Mouse (Mus musculus): ENCODE data around the gene Prkci.

Prkci gene

DNA sequence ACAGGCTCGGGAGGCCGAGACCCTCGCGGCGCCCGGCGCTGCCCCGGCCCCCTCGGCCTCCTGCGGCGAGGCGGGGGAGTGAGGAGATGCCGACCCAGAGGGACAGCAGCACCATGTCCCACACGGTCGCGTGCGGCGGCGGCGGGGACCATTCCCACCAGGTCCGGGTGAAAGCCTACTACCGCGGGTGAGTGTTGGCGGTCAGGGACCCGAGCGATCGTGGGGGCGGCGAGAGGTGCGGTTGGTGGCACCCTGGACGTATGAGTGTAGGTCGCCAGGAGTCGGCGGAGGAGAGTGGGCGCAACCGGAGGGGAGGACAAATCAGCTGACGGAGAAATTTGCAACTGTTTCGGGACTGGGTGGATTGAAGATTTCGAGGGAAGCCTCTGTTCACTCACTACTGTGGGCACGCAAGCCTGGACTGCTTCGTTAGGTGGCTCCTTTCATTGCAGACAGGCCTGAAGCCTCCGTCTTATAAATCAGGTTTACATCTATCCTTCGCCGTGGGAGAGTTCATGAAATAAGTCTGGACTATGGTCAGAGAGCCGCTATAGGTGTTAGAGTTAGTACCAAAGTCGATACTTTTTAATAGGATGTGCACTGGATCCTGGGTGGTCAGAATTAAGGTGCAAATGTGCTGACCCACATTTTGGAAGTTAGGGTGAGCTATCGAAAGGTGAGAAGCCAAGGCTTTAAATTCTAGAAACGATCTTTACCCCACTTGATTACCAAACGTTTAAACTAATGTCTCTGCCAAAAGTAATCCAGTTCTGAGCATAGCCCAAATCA, 546 bp downstream of the Prkci start:
- no peak for DNase-seq

DNA sequence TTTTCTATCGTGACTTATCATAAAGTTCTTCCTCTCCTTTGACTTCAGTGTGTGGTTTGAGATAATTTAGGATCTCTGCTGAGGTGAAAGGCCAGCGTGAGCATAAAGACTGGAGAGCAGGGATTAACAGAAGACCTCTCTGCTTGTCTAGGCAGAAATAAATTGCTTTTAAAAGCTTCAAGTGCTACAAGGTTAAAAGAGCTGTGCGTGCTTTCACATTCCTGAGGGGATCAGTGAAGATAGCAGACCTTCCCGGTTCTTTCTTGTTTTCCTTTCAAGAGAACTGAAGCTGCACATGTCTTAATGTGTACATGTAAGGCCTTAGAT, 1.1 kb downstream of the Prkci start:
- no peak for DNase-seq

DNA sequence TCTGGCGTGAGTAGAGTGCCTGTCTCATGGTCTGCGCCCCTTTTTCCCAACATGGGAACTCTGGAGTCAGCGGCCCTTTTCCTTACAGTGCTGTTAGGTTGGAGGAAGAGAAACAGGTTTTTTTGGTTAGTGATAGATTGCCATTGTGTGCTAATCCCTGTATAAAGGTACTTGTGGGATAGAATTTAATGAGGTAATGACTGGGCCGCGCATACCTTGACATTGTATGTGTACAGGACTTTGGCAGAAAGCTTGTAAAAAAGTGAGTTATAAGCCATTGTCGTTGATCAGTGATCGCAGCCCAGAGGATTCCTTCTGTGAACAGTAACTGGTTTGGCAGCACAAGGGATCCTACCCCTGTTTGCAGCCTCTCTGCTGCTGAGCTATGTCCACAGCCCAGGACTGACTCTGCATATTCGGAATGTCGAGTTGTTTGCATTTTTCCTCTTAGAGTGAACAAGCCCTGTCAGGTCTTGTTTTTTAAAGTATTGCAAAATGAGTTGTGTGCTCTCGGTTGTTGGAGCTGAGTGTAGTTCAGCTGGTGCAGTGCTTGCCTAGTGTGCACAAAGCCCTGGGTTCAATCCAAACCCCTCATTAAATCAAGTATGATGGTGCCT, 4.0 kb downstream of the Prkci start:
- DNase-seq, result no peak

DNA sequence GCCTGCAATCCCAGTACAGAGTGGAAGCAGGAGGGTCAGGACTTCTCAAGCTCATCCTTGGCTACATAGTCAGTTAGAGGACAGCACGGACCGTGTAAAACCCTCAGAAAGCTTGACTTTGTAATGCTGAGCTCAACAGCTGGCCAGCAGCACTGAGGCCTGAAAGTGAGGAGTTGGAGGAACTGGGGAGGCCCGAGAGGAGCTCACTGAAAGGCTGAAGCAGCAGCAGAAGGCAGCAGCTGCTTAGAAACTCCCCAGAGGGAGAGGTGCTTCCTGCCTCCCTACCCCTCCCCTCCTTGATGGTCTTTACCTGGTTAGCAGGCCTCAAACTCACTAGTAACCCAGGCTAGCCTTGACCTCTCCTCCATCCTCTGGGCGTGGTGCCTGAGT, 4.5 kb downstream of the Prkci start:
- DNase-seq, result peak; percentile 25

DNA sequence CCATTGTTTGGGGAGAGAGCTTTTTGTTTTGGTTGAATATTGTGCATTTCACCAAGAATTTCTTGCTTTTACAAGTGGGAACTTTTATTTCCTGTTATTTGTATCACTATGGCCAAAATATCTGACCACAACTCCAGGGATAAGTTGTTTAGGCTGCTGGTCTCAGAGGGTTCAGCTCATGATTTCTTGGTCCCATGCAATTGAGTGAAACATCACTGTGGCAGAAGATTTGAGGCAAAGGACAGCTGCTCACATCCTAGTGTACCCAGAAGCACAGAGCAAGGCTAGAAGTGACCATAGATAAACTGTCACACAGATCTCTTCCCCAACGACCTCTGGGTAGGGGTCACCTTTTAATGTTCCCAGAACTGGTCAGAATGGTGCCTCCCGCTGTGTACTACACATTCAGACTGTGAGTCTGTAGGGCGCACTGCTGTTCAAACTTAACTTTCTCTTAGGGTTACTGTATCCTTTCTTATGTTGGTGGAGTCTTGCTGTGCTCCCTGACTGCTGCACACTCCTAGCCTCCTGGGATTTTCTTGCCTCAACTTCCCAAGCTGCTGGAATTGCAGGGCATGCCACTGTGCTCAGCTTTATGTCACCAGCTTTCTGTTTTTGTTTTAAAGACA, 5.6 kb downstream of the Prkci start:
- no peak for DNase-seq

DNA sequence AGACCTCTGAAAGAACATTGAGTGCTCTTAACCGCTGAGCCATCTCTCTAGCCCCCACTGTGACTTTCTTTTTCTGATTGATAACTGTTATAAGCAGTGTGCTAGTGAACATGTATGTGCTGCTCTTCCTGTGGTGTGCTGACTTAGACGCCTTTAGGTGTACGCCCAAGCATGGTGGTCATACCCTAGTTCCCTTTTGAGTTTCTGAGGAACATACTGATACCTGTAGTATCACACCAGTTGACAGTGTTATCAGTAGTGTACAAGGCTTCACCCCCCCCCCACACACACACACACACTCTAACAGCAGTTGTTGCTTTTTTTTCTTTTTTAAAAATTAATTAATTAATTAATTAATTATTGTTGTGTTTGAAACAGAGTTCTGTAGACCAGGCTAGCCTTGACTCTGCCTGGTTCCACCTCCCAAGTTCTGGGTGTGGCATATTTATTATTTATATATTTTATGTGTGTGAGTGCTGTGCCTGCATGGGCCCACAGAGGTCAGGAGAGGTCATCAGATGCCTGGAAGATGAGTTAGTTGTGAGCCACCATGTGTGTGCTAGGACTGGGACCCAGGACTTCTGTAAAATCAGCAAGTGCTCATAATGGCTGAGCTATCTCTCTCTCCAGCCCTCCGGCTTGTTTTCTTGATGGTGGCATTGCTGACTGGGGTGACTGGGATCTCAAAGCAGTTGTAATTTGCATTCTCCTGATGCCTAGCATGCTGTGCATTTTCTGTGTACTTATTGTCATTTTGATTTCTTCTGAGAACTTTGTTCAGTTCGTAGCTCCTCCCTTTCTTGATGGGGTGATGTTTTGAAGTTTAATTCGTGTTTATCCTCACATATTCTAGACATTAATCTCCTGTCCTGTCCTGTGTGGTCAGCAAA, 9.0 kb downstream of the Prkci start:
- DNase-seq, result no peak

DNA sequence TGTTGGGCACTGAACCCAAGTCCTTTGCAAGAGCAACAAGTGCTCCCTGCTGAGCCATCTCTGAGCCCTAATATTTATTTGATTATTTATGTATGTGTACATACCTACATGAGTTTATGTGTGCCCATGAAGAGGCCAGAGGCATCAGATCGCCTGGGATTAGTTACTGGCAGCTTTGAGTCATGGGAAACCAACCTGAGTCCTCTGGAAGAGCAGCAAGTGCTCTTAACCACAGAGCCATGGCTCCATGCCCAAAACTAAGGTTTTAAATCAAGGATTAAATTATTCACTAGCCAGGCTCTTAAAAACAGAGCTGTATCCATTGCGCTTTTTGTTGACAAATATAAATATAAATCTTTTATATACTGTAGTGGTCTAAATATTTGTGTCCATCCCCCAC, 18.8 kb downstream of the Prkci start:
- no peak for DNase-seq

DNA sequence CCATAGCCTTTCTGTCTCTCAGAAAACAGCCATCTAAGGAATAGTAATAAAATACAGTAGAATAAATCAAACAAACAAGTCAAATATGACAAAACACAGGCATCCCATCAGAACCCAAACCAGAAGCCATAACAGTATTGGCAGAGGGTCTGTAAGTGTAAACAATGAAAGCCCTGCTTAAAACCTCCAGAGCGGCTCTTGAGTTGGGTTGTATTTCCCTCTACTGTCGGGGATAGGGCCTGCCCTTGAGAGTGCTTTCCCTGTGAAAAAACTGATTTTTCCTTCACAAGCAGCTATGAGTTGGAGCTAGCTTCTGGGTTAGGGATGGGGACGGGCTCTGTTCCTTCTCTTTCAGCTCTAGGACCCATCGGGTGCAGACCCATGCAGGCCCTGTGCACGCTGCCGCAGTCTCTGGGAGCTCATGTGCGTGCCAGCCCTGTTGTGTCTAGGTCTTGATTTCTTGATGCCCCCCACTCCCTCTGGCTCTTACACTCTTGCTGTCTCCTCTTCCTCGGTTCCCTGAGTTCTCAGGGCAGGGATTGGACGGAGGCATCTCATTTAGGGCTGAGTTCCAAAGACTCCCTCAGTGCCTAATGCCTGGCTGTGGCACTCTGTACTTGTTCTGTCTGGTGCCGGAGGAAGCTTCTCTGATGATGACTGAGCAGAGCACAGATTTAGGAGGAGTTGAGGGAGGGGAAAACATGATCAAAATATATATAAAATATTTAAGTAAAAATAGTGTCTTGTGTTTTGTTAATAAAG, 20.3 kb downstream of the Prkci start:
- no peak for DNase-seq

DNA sequence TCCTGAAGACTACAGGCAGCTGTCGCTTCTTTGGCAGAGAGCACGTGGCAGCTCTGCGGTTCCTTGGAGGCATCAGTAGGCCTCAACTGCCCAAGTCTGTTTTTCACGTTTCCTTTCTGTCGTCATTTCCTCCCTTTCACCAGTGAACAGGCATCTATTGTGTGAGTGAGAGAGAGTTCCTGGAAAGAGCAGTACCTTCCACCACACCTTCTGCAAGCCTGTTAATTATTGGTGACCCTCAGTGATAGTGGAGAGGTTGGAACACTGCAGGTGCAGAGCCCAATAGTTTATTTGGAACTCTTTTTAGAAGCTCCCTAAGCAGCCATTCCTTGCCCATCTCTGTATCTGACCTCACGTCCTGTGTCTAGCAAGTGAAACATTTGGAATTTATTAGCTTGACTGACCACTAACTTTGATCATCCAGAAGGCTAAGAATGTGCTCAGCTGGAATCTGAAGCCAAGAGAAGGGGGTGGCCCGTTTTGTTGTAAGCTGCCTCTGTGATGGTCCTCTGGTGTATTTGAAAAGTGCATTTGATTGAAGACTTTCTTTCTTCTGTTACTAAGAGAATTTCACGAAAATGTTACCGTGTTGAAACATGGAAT, 21.1 kb downstream of the Prkci start:
- no peak for DNase-seq

DNA sequence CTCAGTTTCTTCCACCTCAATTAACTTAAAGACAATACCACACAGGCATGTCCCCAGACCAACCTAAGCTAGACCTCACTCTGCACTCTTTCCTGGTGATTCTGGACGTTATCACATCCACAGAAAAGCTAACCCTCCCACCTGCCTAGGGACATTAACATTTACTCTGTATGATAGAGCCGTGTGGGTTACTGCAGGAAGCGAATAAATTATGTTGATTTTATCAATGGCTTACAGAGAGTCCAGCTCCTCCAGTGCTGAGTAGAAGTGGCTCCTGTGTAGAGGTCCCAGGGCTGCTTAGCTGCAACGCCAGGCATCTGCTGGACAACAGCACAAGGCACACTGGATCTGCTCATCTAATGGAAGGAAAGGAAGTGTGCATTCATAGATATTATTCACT, 22.1 kb downstream of the Prkci start:
- no peak for DNase-seq

DNA sequence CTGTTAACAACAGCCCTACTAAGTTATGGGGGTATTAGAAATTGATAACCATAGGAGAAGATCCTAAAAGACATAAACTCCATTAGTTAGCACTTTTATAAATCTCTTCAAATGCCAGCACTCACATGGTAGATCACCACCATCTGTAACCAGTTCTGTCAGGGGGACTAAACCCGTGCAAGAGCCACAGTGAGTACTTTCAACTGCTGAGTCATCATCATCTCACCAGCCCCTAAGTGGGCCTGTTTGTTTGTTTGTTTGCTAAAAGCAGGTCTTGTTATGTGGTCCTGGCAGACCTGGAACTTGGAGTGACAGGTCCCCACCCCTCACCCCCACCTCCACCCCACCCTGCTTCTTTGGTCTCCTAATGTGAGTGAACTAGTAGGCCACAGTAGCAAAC, 23.7 kb downstream of the Prkci start:
- no peak for DNase-seq

DNA sequence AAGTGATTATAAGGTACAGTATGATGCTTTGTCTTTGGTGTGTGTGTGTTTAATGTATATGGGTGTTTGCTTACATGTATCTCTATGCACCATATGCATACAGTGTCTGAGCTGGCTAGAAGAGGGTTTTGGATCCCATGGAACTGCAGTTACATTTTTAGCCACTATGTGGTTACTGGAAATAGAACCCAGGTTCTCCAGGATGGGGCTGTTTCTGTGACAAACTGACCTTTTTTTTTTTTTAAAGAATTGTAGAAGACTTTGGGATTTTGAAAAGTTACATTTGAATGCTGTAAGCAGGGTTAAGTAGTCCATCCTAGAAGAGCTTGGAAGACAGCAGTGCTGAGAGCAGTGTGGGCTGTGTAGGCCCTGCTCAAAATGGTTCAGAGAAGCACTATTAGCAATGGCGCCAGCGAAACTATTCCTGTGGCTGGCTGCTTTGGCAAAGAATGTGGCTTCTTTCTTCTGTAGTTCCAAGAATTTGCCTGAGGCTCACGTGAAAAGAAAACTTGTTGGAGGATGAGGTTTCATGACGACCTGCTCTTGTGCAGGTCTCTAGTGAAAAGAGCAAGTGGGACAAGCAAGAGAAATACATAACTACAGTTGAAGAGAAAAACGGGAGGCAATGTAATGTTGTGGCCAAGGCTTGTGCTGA, 24.4 kb downstream of the Prkci start:
- no peak for DNase-seq

DNA sequence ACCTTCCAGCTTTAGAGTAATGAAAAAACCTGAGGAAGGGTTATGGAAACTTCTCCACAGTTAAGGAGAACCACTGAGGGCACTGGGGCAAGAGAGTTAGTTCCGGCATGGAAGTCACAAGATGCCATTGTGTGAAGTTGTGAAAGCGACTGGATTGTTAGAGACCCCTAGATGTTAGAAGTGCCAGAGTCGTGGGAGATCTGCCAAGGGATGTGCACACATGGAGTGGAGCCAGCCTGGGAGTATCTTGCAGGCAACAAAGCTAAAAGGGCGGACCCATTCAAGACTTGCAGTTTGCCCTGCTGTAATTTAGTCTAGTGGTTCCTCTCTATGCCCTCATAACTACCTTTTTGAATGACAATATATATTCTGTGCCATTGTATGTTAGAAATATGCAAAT, 25.1 kb downstream of the Prkci start:
- no peak for DNase-seq

DNA sequence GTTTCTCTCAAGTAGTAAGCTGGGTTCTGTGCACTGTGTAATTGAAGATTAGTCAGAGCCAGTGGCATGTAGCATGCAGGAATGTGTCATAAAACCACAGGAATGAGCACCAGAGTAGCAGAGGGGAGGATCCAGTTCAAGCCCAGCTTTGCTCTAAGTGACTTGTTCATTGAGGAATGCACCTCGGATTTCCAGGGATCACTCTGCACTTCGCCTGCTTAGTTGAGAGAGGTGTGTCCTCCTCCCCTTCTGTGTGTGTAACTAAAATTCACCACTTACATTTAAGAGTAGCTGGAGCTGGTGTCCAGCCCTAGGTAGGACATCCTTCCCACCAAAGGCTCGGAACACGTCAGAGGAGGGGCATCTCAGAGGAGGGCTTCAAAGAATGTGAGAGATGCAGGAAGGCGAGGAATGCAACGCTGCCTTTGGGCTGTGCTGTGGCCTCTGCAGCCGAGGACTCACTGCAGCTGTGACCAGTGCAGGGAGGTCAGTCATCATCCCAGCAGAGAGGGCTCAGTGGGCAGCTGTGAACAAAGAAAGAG, 27.4 kb downstream of the Prkci start:
- DNase-seq, result no peak

DNA sequence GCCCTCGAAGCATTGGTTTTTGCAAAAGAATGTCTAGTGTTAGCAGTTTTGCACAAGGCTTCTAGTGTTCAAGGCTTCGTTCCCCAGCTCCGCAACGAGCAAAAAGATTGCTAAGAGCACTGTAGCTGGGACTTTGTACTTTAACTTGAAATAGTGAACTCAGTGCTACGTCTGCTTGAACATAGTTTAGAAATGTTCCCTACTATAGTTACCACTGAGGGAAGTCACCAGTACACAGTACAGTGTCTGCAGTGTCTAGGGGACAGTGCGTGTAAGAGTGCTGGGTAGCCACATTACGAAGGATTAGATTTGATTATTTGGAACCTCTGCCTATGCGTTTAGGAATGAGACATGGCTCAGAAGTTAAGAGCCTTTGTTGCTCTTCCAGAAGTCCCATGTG, 32.2 kb downstream of the Prkci start:
- no peak for DNase-seq

DNA sequence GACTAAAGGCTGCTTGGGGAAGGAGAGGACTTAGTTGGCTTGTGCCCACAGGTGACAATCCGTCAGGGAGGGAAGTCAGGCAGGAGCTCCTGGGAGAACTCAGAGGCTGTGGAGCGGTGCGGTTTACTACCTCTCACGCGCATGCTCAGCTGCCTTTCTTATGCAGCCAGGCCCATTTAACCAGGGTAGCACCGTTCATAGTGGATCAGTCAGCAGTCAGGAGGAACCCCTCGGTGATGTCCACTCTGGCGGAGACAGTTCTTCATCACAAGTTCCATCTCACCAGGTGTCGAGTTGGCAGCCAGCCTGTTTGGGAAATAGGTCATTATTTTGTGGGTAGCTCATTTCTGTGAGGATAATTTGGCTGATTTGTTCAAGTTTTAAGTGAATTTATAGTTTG, 36.1 kb downstream of the Prkci start:
- DNase-seq, result no peak

DNA sequence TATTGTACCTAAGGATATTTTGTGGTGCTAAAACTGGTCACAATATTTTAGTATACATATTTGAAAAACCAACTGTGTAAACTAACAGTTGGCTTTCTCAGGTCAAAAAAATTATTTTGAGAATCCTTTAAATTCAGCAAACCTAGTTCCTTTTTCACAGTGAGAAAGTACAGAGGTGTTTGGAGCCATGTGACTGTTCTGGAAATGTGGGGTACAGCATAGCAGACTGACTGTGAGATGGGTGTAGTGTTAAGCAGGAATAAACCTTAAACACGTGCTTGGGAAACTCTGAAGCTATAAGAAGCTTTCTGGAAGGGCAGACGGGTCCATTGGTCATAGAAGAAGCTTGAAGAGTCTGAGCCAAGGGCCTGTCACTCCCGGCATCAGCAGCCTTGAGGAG, 38.1 kb downstream of the Prkci start:
- DNase-seq, result no peak

DNA sequence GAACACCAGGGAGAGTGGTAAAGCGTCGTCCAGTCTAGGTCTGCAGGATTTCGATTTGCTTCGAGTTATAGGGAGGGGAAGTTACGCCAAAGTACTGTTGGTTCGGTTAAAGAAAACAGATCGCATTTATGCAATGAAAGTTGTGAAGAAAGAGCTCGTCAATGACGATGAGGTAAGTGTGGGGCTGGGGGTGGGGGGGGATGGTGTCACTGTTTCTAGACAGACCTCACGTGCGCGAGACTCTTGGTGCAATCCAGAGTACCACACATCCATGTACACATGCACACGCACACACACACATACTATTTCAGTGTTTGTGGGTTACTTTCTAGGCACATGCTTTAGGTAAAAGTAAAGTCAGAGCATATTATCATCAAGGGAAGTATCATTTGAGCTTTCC, 42.3 kb downstream of the Prkci start:
- no peak for DNase-seq

DNA sequence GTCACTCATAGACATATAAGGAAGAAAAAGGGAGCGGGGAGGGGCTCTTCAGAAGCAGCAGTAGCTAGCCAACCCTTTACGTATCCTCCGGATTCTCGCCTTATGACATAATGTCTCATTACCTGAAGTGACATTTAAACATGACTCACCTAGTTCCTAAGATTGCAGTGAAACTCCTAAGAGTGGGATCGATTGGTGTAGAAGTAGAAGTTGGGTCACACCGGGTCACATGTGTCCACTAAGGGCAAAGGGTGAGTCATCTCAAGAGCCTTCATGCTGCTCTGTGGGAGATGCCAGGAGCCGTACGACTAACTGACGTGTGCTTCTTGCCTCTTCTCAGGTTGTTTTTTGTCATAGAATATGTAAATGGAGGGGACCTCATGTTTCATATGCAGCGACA, 43.1 kb downstream of the Prkci start:
- no peak for DNase-seq

DNA sequence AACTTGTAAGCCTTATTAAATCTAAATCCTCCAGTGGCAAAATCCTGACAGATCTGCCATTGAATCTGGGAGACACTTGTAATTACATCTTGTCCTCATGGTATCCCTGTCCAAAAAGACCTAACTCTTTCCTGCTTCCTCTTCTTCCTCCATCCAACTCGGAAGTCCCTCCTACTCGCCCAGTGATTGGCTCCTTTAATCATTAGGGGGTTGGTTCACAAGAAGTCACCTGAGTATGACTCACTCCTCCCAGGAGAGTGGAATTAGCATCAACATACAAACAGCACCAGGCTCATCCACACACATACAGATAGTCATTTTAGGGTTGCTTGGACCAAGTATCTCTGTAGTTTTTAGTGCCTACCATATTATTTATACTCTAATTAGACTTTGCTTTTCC, 47.4 kb downstream of the Prkci start:
- DNase-seq, result no peak

DNA sequence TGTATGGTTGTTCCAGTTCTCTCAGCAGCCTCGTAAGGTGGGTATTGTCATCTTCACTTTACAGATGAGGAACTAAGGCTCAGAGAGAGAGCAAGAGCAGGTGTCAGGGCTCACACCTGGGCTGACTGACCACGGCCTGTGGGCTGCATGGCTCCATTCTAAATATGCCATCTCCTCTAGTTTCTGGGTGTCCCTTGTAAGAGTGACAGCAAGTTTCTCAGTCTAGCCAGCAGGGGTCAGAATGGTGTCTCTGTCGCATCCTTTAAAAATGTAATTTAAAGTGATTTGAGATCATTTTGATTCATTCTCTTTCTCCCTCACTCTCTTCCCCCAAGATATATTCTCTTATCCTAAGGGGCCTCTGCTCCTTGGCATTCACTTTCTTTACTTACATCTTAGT, 51.7 kb downstream of the Prkci start:
- DNase-seq, result peak; percentile 56

DNA sequence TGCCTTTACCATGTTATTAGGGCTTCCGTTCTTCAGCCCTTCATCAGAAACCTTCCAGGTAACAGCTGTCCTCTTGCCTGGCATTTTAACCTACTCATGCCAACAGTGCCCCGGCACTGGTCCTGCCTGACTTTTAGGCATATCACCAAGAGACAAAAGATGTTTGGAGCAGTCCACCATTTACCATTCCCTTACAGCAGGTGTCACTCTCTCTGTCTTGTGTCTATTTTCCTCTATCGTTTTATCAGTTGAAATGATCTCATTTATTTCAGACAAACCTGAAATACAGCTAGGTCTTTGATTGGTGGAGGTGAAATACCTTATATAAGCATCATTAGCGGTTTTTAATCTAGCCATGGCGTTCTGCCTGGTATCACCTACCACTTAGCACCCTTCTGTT, 53.5 kb downstream of the Prkci start:
- no peak for DNase-seq
